Mouse (Mus musculus) MEL (cell line): ENCODE data around the gene Ift20. TPM values are rescaled to one million over a fixed set of nuclear protein-coding genes. Genes with fewer than 3 reads are reported as not detected.
A peak's percentile ranks its signal among the peaks of the same experiment; 100 is the strongest.

Experiments
- DNase-seq: peaks from one replicate; pipeline ENCODE4 v3.0.0; 2011; ENCODE audit warnings: low read depth, low spot score
- H3K27ac ChIP-seq: 2 replicates; pipeline ENCODE4 v1.5.1; 2012; ENCODE audit warnings: low read depth, mild to moderate bottlenecking, control low read depth, low read length, moderate library complexity; ENCODE audit not compliant: control insufficient read depth
- H3K27me3 ChIP-seq, 2 experiments: fragments of 150-350 bp in 1 of 2; sonication (generic) in 1 of 2; 2 replicates each; pipeline ENCODE4 v1.6.1; 2012; ENCODE audit warnings: low read length in 2 of 2, mild to moderate bottlenecking in 2 of 2, improper control_type of control experiment in 1 of 2, moderate library complexity in 1 of 2; ENCODE audit not compliant: insufficient read depth in 2 of 2, control insufficient read depth in 1 of 2
- H3K36me3 ChIP-seq, 2 experiments: 2 replicates each; pipeline ENCODE4 v1.6.1; 2012 to 2014; ENCODE audit warnings: low read length in 2 of 2, improper control_type of control experiment in 1 of 2, inconsistent platforms in 1 of 2, mild to moderate bottlenecking in 1 of 2; ENCODE audit not compliant: insufficient read depth in 2 of 2, control insufficient read depth in 1 of 2
- H3K4me1 ChIP-seq, 2 experiments: fragments of 150-350 bp in 1 of 2; sonication (generic) in 1 of 2; 2 replicates each; pipeline ENCODE4 v1.6.1; 2012; ENCODE audit warnings: low read length in 2 of 2, improper control_type of control experiment in 1 of 2, mild to moderate bottlenecking in 1 of 2; ENCODE audit not compliant: insufficient read depth in 2 of 2, control insufficient read depth in 1 of 2
- H3K4me3 ChIP-seq, 2 experiments: fragments of 150-350 bp in 1 of 2; sonication (generic) in 1 of 2; 2 replicates each; pipeline ENCODE4 v1.5.1; 2012; ENCODE audit warnings: low read depth in 2 of 2, low read length in 2 of 2, mild to moderate bottlenecking in 2 of 2, moderate library complexity in 2 of 2, control low read depth in 1 of 2, improper control_type of control experiment in 1 of 2; ENCODE audit not compliant: control insufficient read depth in 1 of 2, insufficient read depth in 1 of 2
- H3K79me2 ChIP-seq: 2 replicates; pipeline ENCODE4 v1.6.1; 2012; ENCODE audit warnings: mild to moderate bottlenecking, low read length, moderate library complexity; ENCODE audit not compliant: control insufficient read depth, poor library complexity, insufficient read depth
- H3K9ac ChIP-seq: 2 replicates; pipeline ENCODE4 v1.6.1; 2012; ENCODE audit warnings: low read depth, mild to moderate bottlenecking, control low read depth, low read length, moderate library complexity; ENCODE audit not compliant: control insufficient read depth, poor library complexity, severe bottlenecking
- H3K9me3 ChIP-seq: fragments of 150-350 bp; sonication (generic); replicated peaks from 2 replicates; pipeline ENCODE4 v1.6.1; 2012; ENCODE audit warnings: mild to moderate bottlenecking, low read length, improper control_type of control experiment, moderate library complexity; ENCODE audit not compliant: insufficient read depth
- CTCF ChIP-seq, 3 experiments: IDR thresholded peaks in 2 of 3; conservative IDR thresholded peaks in 1 of 3; 2 replicates each; pipeline ENCODE4 v1.5.1; 2011 to 2012; ENCODE audit warnings: low read length in 3 of 3, low read depth in 2 of 3, mild to moderate bottlenecking in 2 of 3, improper control_type of control experiment in 1 of 3, inconsistent platforms in 1 of 3, mixed read lengths in 1 of 3, moderate library complexity in 1 of 3; ENCODE audit not compliant: control insufficient read depth in 1 of 3, insufficient read depth in 1 of 3, poor library complexity in 1 of 3, severe bottlenecking in 1 of 3
- E2F4 ChIP-seq: IDR thresholded peaks from 2 replicates; pipeline ENCODE4 v1.6.1; 2011; ENCODE audit warnings: low read depth, low read length, improper control_type of control experiment, borderline replicate concordance
- ELF1 ChIP-seq: IDR thresholded peaks from 2 replicates; pipeline ENCODE4 v1.6.1; 2014; ENCODE audit warnings: low read depth, mild to moderate bottlenecking, inconsistent platforms, low read length, improper control_type of control experiment, moderate library complexity
- EP300 ChIP-seq, 2 experiments: IDR thresholded peaks; 2 replicates each; pipeline ENCODE4 v1.6.1; 2011; ENCODE audit warnings: improper control_type of control experiment in 2 of 2, low read length in 2 of 2, low read depth in 1 of 2, mild to moderate bottlenecking in 1 of 2
- JUND ChIP-seq: IDR thresholded peaks from 2 replicates; pipeline ENCODE4 v1.6.1; 2011; ENCODE audit warnings: low read depth, mild to moderate bottlenecking, improper control_type of control experiment, low read length
- MAFK ChIP-seq: IDR thresholded peaks from 2 replicates; pipeline ENCODE4 v1.6.1; 2011; ENCODE audit warnings: low read depth, mild to moderate bottlenecking, low read length, improper control_type of control experiment, borderline replicate concordance
- MAX ChIP-seq: IDR thresholded peaks from 2 replicates; pipeline ENCODE4 v1.6.1; 2011; ENCODE audit warnings: low read length, improper control_type of control experiment
- MAZ ChIP-seq: IDR thresholded peaks from 2 replicates; pipeline ENCODE4 v1.6.1; 2012; ENCODE audit warnings: low read depth, mild to moderate bottlenecking, inconsistent platforms, low read length, improper control_type of control experiment
- MXI1 ChIP-seq: IDR thresholded peaks from 2 replicates; pipeline ENCODE4 v1.6.1; 2011; ENCODE audit warnings: mild to moderate bottlenecking, low read depth, low read length, improper control_type of control experiment
- NRF1 ChIP-seq: IDR thresholded peaks from 2 replicates; pipeline ENCODE4 v1.6.1; 2014; ENCODE audit warnings: low read depth, mild to moderate bottlenecking, inconsistent platforms, low read length, improper control_type of control experiment, moderate library complexity; ENCODE audit not compliant: poor library complexity, insufficient read depth, severe bottlenecking
- POLR2AphosphoS5 ChIP-seq: IDR thresholded peaks from 2 replicates; pipeline ENCODE4 v1.6.1; 2012; ENCODE audit warnings: low read depth, borderline replicate concordance, mild to moderate bottlenecking, inconsistent platforms, low read length, moderate library complexity, mixed read lengths
- RCOR1 ChIP-seq: IDR thresholded peaks from 2 replicates; pipeline ENCODE4 v1.6.1; 2012; ENCODE audit warnings: low read depth, mild to moderate bottlenecking, inconsistent platforms, low read length, improper control_type of control experiment
- ZC3H11A ChIP-seq: IDR thresholded peaks from 2 replicates; pipeline ENCODE4 v1.6.1; 2012; ENCODE audit warnings: low read depth, mild to moderate bottlenecking, inconsistent platforms, low read length, improper control_type of control experiment
- ZKSCAN1 ChIP-seq: IDR thresholded peaks from 2 replicates; pipeline ENCODE4 v1.6.1; 2012; ENCODE audit warnings: low read depth, mild to moderate bottlenecking, inconsistent platforms, low read length, improper control_type of control experiment, moderate library complexity
- ZMIZ1 ChIP-seq: IDR thresholded peaks from 2 replicates; pipeline ENCODE4 v1.6.1; 2012; ENCODE audit warnings: low read depth, mild to moderate bottlenecking, inconsistent platforms, low read length, improper control_type of control experiment, moderate library complexity
- polyA plus RNA-seq, 2 experiments: library from polyadenylated mRNA; stranded (reverse) in 1 of 2; unstranded in 1 of 2; fragments of >175 nt in 1 of 2; fragments of >200 nt in 1 of 2; gene quantifications; 2 replicates each; pipeline versions ENCODE4 v1.2.1 to v1.2.4; 2012; ENCODE audit warnings: low replicate concordance in 2 of 2, low read depth in 1 of 2; ENCODE audit not compliant: insufficient read length in 2 of 2, insufficient read depth in 1 of 2, missing spikeins in 1 of 2
- total RNA-seq: library from RNA; depleted of rRNA; stranded (reverse); fragments of 300-350 nt; gene quantifications from 2 replicates; pipeline ENCODE4 v1.2.3, GENCODE M21; 2012

Ift20 gene
- total and polyA plus RNA-seq, 3 experiments, result 128 to 196 TPM; not detected in 1

- peak; percentile 79 for TF ChIP-seq RCOR1
- TF ChIP-seq ZKSCAN1, result no peak
- peak; percentile 82 for DNase-seq
- H3K27ac ChIP-seq, result no peak within 1 kb of the TSS
Observed at GRCm38 (mm10) chr11:78502909-78503650, 33.1 kb upstream of the Ift20 start, which contains the start of gene Sebox. Sebox (plus strand) TSS chr11:78503447.

GRCm38 (mm10) chr11:78505430-78505829, 30.7 kb upstream of the Ift20 start:
- Histone ChIP-seq H3K27me3 (no peaks in the 10 kb centered on the region), H3K79me2 (no peaks in the 10 kb centered on the region), H3K4me3 (no peak overlapping the region), H3K9ac (no peak overlapping the region), H3K4me1 (peaks cover 0 to 17% of the 10 kb centered on the region in 2 experiments; a peak in 2 of 4 replicates), H3K36me3 (peaks cover 3 to 14% of the 10 kb centered on the region in 2 experiments; a peak in 2 of 4 replicates), H3K27ac (no peak overlapping the region), H3K9me3 (no peaks in the 10 kb centered on the region)
- TF ChIP-seq ZC3H11A (no peak), EP300 (IDR thresholded peaks at IDR 0.05; ENCODE audit: low read depth in 1 of 2, low read length in 2 of 2) (no peak), MAZ (no peak), ZMIZ1 (no peak), MAFK (no peak), ZKSCAN1 (no peak), ELF1 (no peak), MAX (no peak), JUND (no peak), NRF1 (no peak), CTCF (IDR thresholded peaks at IDR 0.05 in 2 of 3, conservative IDR thresholded peaks at IDR 0.05 in 1 of 3; ENCODE audit: control insufficient read depth in 1 of 3, insufficient read depth in 1 of 3, low read depth in 2 of 3, low read length in 3 of 3, poor library complexity in 1 of 3, severe bottlenecking in 1 of 3) (no peak), RCOR1 (no peak), MXI1 (no peak), POLR2AphosphoS5 (no peak), E2F4 (no peak)
- no peak for DNase-seq

More at GRCm38 (mm10) chr11:78502909-78503650, 33.1 kb upstream of the Ift20 start, which contains the start of gene Sebox:
- H3K36me3 ChIP-seq, result peaks cover 7 to 14% of the 10 kb centered on the region in 2 experiments; a peak in 3 of 4 replicates
- H3K4me1 ChIP-seq, result peaks cover 0 to 20% of the 10 kb centered on the region in 2 experiments; a peak in 3 of 4 replicates
- no peaks in the 10 kb centered on the region; a peak in 1 of 4 replicates for H3K27me3 ChIP-seq
- no peak within 1 kb of the TSS for H3K4me3 ChIP-seq
- H3K9ac ChIP-seq, result no peak within 1 kb of the TSS
- H3K79me2 ChIP-seq, result no peaks in the 10 kb centered on the region
- no peaks in the 10 kb centered on the region for H3K9me3 ChIP-seq
